Mouse (Mus musculus) frontal cortex, adult 2 months (tissue): ENCODE data around the gene Zzz3. TPM values are rescaled to one million over a fixed set of nuclear protein-coding genes. Genes with fewer than 3 reads are reported as not detected.

Source experiments
- DNase-seq, 2 experiments: peaks; one replicate each; pipeline ENCODE4 v3.0.0; 2022; ENCODE audit warnings: low spot score in 1 of 2; ENCODE audit errors: extremely low spot score in 1 of 2
- polyA plus RNA-seq: library from polyadenylated mRNA; depleted of rRNA; stranded (reverse); fragments of >200 nt; gene quantifications from 2 replicates; pipeline ENCODE4 v1.2.3, GENCODE M21; 2012; rRNA removed

The Zzz3 gene
- 25.7 and 26.3 TPM in 2 replicates for polyA plus RNA-seq

DNA sequence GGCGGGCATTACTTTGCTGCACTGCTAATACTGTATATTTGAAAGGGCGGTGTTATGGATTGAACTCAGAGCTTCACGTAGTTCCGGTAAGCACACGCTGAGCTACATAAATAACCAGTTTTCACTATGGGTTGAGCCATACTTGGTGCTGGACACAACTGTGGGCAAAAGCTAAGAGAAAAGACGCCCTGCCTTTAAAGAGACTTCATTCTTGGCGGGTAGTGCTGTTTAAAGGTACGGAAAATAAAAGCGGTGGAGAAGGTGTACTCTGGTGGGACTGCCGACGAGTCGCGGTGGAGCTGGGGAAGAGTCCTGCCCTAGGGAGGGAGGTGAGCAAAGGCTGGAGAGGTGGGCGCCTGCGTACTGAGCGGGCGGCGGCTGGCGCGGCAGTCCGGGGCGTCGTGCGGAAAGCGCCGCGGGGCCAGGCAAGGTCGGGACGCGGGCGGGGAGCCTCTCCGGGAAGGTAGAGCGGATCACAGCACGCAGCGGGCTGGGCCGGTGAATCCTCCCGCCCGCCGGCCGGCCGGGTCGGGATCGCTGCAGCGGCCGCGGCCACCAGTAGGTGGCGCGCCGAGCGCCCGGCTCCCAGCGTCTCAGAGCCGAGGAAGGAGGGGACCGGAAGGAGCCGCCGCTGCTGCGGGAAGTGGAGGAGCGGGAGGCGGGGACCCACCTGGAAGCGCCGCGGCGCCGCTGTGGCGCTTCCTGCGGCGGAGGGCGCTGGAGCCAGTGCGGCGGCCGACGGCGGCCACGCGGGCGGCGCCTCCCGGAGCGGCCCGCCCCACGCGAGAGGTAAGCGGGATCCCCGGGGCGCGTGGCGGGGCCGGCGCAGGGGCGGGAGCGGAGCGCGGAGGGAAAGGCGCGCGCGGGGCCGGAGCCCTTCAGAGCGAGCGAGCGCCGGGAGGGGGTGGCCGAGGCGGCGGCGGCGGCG is at the start of gene Zzz3:
Gene Zzz3, plus strand, starts transcription at position 124 of the 928 bp plus-strand sequence.
- DNase-seq, result peak; percentile 71 to 88

DNA sequence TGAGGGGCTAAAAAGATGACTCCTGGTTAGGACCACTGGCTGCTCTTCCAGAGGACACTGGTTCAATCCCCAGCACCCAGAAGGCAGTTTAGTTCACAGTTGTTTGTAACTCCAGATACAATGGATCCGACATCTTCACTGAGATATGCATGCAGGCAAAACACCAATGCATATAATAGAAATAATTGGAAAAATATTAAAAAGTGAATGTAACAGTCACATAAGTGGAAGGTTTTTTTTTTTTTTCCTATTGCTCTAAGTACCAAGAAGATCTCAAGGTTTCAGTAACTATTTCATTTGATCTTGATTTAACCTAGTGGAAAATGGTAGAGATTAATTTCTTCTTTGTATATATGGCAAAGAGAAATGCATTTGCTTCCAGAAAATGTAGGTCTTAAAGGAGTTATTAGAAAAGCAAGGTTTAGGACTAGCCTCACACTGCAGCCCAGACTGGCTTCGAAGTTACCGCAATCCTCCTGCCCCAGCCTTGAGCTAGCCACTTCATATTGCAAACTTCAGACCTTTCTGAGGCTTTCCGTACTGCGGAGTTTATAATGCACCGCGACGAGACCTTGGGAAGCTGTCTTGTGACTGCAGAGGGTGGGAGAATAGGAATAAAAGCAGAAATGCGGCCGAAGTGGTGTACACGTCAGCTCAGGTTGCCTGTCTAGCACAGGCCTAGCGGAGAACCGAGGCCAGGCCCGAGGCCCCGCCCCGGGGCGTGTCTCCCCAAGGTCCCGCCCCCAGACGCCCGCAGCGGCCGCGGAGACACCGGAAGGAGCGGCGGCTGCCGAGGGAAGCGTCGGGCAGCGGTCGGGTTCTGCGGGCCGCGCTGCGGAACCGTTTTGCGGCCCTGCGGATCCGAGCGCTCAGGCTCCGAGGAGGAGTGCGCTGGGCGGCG is 49.3 kb upstream of the Zzz3 start, which contains the start of gene Usp33:
Gene Usp33, plus strand, starts transcription at position 747 of the 901 bp plus-strand sequence.
- DNase-seq, result peak; percentile 87 to 92

DNA sequence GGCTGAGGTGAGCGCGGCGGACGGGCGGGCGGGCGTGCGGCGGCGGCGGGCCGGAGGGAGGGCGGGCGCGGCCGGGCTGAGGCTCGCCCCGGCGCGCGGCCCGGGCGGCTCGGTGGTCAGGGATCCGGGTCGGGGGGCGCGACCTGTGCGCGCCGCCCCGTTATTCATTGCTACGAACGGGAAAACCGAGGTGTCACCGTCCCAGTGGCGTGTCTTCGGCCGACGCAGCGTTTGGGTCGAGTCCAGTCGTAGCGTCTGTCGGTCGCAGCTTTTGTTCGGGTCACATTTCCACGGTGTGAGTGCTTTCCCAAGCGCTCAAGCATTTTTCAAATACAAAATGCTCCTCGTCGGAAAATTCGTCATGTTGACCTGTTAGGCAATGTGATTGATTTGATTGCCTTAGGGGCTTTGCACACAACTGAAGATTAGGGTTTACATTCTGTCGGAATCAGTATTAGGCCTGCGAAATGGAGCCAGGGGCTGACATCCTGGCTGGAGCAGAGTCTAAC is 48.6 kb upstream of the Zzz3 start:
- DNase-seq, result peak in 1 of 2 experiments; percentile 33

DNA sequence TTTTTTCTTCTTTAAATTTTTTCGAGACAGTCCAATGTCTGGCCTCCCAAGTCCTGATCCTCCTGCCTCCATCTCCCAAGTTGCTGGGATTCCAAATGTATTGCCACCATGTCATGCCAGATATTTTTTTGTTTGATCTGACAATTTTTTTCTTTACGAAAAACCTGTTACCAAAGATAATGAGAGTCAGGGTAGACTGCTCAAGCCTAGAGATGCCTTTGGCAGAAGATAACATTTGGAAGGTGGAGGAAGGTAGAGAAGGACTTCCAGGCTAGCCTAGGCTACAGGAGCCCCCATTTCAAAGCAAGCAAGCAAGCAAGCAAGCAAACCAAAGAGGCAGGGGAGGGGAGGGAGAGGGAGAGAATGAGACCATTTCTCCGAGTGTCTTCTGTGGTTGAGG is 48.0 kb upstream of the Zzz3 start:
- no peak for DNase-seq

DNA sequence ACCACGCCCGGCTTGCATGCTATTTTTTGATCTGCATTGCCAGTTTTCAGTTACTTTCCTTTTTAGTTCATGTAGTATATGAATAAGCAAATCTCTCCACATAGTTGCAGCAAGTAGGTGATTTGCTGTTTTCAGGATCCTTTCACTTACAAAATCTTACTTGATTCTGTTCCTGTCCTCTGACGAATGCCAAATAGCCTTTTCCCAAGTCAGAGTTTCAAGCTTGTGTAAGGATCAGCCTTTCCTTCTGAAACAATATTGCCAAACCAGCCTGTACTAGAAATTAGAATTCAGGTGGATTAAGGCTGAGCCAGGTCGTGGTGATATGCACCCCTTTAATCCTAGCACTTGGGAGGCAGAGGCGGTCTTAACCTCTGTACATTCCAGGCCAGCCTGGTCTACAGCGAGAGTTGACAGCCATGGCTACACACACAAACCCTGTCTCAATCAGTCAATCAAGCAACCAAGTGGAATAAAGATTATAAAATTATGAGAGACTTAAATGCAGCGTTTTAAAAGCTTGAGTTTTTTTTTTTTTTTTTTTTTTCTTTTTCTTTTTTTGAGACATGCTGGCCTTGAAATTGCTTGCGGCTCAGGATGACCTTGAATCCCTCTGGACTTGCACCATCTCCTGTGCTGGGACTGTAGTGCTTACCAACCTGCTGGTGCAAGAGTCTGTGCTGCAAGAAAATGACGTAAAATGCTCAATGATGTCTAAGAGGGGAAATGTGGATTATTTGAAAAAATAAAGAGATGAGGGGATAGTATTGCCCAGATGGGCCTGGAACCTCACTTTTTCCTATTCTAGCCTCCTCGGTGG is 47.1 kb upstream of the Zzz3 start:
- DNase-seq, result no peak

DNA sequence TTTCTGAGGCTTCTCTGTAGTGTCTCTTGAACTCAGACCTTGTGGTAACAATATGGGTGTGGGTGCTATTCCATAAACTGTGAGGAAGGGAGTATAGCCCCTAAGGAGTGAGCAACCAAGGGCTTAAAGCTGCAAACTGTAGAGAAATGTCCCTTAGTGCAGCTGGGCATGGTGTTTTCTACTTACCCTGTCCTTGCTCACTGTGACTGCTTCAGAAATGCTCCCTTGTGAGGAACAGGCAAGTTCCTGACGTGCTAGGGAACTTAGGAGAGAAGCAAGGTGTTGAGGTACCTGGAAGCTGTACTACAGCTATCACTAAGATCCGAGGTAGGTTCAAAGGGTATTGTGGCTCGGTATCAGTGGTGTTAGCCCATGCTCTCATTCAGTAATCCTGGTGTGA is 44.8 kb upstream of the Zzz3 start:
- no peak for DNase-seq

DNA sequence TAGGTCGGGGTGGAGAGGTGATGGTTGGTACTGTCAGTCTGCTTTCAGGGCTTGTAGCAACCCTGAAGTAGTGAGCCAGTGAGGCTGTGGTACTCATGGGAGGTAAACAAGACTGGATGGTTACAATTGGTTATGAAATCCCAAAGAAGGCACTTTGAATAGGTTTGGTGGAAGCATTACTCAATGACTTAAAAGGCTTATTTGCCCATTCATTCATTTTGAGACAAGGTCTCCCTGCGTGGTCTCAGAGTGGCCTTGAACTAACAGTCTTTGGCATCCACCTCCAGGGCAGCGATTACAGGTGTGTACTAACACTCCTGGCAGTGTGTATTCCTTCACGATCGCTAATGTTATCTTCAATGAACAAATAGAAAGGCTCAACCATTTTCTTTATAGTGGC is 44.3 kb upstream of the Zzz3 start:
- no peak for DNase-seq

DNA sequence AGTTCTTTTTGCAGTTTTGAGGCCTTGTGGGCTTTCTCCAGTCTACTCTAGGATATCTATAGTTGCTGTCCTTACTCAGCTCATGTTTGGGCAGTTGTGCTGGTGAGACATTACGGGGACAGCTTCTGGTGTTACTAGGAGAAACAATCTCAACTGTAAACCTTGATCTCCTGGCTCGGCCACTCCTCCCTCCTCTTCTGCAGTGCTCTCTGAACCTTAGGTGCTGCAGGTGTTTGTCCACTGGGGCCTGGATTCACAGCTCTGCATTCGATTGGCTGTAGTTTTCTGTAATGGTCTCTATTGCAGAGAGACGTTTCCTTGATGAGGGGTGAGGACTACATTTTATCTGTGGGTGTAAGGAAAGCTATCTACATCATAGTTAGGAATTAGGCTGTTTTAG is 43.0 kb upstream of the Zzz3 start:
- no peak for DNase-seq

DNA sequence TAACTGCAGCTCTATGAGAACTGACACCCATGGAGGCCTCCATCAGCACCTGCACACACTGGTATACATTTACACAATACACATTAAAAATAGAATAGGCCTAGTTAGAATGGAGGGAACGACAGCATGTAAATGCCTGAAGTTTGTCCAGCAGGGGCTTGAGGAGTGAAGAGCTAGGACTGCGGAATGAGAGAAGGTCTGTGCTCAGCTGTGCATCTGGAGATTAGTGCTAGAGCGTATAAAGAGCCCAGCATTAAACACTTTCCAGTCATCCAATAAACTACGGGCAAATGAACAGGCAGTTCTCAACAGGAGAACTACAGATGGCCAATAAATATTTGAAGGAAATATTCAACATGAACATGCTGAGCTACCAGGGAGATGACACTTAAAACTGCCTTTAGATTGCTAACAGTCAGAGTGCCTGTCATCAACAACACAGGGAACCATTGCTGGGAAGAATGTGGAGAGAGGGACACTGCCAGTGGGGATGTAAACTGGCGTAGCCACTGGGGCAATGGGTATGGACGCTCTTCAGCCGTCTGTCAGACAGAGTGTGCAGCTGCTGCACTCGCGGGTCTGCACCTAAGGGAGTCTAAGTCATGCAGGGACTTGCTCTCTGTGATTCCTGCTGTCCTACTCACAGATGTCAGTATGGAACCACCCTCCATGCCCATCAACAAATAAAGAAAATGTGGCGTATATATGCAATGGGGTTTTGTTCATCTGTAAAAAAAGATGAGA is 41.7 kb upstream of the Zzz3 start:
- no peak for DNase-seq

DNA sequence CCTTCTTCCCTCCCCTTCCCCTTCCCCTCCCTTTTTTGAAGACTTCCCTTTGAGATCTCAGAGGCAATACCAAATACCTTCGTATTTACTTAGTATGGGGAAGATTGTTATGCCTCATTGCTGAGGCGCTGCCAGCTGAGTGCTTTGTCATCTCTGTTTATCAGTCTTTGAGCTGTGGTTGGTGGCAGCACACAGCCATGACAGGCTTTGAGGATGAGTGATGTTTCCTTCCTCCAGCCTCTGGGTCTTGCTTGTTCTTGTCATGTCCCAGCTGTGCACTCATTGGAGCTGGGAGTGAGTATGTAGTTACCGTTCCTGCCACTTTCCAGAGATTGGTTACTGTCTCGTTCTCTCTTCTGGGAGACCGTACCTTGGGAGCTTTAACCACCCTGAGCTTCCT is 39.9 kb upstream of the Zzz3 start:
- DNase-seq, result no peak

DNA sequence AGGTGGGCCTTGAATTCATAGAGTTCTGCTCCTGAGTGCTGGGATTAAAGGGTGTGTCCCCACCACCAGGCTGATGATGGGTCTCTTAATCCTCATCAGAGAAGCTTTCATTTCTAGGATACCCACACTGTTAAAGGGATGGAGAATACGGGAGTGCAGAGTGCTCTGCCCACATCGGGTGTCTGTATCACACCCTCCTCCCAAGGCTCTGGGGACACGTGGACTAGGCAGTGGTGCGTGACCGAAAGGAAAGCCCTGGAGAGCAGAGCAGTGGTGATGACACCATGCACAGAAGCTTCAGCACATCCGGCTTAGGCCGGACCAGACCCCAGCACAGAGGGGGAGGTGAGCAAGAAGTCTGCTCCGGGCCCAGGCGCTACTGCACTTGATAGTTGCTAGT is 38.5 kb upstream of the Zzz3 start:
- no peak for DNase-seq

DNA sequence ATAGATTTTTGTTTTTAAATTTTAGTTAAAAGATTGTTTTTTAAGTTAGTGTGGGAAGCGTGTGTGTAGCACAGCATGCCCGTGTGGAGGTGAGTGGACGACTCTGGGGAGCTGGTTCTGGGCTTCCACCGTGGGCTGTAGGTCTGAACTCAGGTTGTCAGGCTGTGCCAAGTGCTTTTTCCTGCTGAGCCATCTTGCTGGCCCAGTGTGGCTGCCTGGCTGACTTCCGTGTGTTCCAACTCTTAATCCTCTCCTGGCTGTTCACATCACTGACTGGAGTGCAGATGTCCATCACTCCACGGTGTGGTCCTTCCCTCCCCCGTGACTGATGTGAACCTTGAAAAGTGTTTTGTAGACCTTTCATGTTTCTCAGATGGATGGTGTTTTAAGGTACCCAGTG is 36.1 kb upstream of the Zzz3 start:
- DNase-seq, result no peak

DNA sequence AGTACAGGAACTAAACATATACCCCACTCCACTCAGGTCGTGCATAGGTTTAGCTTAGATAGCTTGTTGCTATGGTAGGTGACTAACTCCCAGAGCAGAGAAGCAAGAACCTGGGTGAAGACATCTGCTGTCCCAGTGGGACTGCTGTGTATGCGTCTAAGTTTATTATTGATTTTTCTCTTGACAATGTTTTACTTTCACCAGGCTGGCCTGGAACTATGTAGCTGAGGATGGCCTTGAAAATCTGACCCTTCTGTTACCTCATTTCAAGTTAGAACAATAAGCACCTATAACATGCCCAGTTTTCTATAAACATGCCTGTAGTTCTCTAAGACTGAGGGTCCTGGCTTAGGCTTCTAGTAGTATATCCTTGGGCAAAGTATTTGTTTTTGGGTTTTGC is 31.1 kb upstream of the Zzz3 start:
- DNase-seq, result no peak

DNA sequence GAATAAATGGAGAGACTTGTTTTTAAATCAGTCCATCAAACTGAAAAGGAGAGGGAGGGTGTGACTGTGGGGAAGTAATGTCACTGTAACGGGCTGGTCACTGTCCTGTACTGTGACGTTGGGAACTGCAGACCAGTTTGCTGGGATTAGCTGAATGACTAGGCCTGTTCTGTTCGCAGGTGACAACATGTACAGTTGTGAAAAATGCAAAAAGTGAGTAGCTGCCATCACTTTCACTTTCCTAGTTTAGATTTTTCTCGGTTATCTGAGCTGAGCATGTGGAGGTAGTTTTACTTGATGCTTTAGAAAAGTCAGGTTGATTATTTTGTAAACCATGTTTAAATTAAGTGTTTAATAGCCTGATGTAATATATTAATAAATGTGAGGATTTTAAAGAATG is 19.2 kb upstream of the Zzz3 start:
- no peak for DNase-seq

DNA sequence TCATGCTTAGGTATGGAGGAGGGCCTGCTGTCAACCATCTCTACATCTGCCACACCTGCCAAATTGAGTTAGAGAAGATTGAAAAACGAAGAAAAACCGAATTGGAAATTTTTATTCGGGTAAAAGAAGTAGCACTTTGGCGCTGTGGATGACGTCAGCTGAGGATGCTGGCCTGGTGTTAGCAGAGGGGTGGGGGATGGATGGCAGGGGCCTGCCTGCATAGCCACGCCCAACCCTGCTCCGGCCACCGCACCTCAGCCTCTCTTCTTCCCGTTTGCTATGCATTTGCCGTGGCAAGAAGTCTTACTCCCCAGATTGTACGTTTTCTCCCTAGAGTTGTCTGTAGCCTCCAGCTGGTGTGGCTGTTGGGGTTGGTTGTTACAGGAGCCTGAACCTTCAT is 11.2 kb upstream of the Zzz3 start:
- no peak for DNase-seq

DNA sequence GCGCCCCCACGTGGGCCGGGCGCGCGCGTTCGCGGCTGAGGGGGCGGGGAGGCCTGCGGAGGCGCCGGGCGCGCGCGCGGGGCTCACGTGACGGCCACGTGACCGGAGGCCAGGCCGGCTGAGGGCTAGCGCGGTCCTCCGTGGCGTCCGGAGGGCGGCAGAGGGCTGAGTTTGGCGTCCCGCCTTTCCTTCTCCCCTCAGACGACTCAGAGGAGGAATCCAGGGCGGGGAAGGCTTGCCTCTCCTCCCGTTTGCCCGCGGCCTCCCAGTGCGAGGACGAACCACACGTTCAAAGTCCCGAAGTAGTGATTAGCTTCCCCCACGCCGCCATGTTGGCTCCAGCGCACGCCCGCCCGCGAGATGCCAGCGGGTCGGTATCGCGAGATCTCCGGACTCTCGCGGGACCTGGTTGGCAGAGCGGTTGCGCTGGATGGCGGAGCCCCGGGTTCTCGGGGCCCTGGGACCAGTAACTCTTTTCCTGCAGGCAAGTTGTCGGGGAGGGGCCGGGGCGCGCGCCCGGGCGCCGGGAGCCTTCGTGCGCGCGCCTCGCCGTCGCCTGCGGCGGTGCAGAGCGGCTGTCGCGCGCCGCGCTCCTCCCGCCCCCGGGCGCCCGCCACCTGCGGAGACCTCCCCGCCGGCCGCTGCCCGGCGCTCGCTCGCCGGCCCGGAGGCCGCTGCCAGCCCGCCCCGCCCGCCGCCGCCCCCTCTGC is 1.2 kb downstream of the Zzz3 start:
- DNase-seq, result peak; percentile 90 to 95

DNA sequence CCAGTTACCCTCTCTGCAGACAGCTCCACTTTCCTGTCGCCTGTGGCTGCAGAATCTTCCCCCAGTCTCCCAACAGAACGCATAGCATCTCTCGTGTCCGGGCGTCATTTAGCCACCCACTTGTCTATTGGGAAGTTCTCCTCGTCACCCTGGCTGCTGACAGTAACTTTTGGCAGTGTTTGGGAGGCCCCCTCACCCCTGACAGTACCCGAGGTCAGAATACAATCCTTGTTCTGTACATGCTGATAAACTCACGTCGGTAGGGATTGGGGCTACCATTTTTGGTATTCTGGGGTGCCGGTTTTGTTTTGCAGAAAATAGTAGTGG is 1.7 kb downstream of the Zzz3 start:
- DNase-seq, result peak in 1 of 2 experiments; percentile 14

DNA sequence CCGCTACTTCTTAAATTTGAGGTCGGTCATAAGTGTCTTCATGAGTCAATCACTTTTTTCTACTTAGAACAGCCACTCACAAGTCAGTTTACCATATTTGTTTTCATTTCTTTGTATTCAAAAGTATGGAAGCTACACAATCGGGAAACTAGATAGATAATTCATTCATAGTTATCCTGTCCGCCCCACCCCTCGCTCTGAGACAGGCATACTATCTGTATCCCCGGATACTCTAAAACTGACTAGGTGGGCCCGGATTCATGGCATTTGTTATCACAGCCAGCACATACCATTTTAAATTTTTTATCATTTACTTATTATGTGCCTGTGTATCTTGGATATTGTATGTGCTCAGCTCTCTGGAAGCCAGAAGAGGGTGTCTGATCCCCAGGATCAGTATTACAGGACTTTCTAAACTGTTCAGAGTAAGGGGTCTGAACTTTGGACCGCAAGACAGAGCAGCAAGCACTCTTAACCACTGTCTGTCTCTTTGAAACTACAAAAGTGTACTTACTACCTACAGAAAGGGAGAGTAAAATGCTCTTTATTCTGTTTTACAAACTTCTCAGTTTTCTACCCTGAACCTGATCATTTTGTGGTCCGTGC is 2.2 kb downstream of the Zzz3 start:
- DNase-seq, result no peak

DNA sequence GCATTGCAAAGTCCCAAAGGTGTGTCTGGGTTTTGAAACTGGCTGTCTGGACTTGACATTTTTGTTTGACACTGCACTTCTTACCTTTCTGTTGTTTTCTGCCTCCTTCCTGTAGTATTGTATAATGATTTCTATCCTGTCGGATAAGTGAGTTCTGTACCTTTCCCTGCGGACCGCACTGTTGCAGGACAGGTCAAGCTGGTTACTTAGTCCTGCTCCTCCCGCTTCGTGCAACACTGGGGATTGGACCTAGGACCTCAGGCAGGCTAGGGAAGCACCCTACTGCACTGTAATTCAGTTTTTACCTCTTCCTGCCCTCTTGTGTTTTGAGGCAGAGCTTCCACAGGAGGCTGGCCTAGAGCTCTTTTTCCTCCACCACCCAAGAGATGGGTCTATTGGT is 5.2 kb downstream of the Zzz3 start:
- no peak for DNase-seq
